Mouse (Mus musculus): ENCODE data around the gene Tom1l2. TPM values are rescaled to one million over a fixed set of nuclear protein-coding genes. Genes with fewer than 3 reads are reported as not detected.

Tom1l2 gene
- polyA plus RNA-seq, 1 experiment from 2014 or later = 6.8 TPM

- no peak for ATAC-seq (ENCODE audit: low read depth)
These were observed 97.5 kb downstream of the Tom1l2 start for GRCm38 (mm10) chr11:60255181-60255580.

GRCm38 (mm10) chr11:60254308-60254707 lies 98.4 kb downstream of the Tom1l2 start:
- no peaks in the 10 kb centered on the region for H3K36me3 ChIP-seq (ENCODE audit: control insufficient read depth, insufficient read depth)
- no peaks in the 10 kb centered on the region for H3K27me3 ChIP-seq (ENCODE audit: control insufficient read depth, insufficient read depth, low read depth, low read length)
- H3K4me3 ChIP-seq (ENCODE audit: low read depth, low read length) = no peak overlapping the region
- no peak overlapping the region for H3K4me2 ChIP-seq (ENCODE audit: low read depth, low read length)
- 71% methylated on average over 5 of the region's 5 CpGs for WGBS (ENCODE audit: insufficient replicate concordance)
- ATAC-seq (ENCODE audit: low read depth) = no peak
- H3K27ac ChIP-seq (ENCODE audit: low read length) = no peak overlapping the region
- H3K4me1 ChIP-seq (ENCODE audit: control insufficient read depth, low read depth, low read length) = no peaks in the 10 kb centered on the region
- no peak overlapping the region for H3K9ac ChIP-seq (ENCODE audit: low read depth, low read length)
- H3K9me3 ChIP-seq (replicated peaks; ENCODE audit: control insufficient read depth, low read length) = no peaks in the 10 kb centered on the region

More at GRCm38 (mm10) chr11:60255181-60255580, 97.5 kb downstream of the Tom1l2 start:
- H3K4me2 ChIP-seq (ENCODE audit: low read depth, low read length) = no peak overlapping the region
- no peak overlapping the region for H3K4me3 ChIP-seq (ENCODE audit: low read depth, low read length)
- H3K4me1 ChIP-seq (ENCODE audit: control insufficient read depth, low read depth, low read length) = no peaks in the 10 kb centered on the region
- H3K9me3 ChIP-seq (replicated peaks; ENCODE audit: control insufficient read depth, low read length) = no peaks in the 10 kb centered on the region
- WGBS (ENCODE audit: insufficient replicate concordance) = 68% methylated on average over 3 of the region's 3 CpGs
- H3K36me3 ChIP-seq (ENCODE audit: control insufficient read depth, insufficient read depth) = no peaks in the 10 kb centered on the region
- no peaks in the 10 kb centered on the region for H3K27me3 ChIP-seq (ENCODE audit: control insufficient read depth, insufficient read depth, low read depth, low read length)
- H3K9ac ChIP-seq (ENCODE audit: low read depth, low read length) = no peak overlapping the region
- H3K27ac ChIP-seq (ENCODE audit: low read length) = no peak overlapping the region

- H3K9ac ChIP-seq (ENCODE audit: low read depth, low read length) = no peak overlapping the region
- 88% methylated on average over 2 of the region's 2 CpGs for WGBS (ENCODE audit: insufficient replicate concordance)
- H3K27me3 ChIP-seq (ENCODE audit: control insufficient read depth, insufficient read depth, low read depth, low read length) = no peaks in the 10 kb centered on the region
- no peak overlapping the region for H3K4me3 ChIP-seq (ENCODE audit: low read depth, low read length)
- H3K4me2 ChIP-seq (ENCODE audit: low read depth, low read length) = no peak overlapping the region
- no peaks in the 10 kb centered on the region for H3K36me3 ChIP-seq (ENCODE audit: control insufficient read depth, insufficient read depth)
- H3K9me3 ChIP-seq (replicated peaks; ENCODE audit: control insufficient read depth, low read length) = no peaks in the 10 kb centered on the region
- no peak for ATAC-seq (ENCODE audit: low read depth)
- H3K4me1 ChIP-seq (ENCODE audit: control insufficient read depth, low read depth, low read length) = no peaks in the 10 kb centered on the region
- no peak overlapping the region for H3K27ac ChIP-seq (ENCODE audit: low read length)
These were observed 99.2 kb downstream of the Tom1l2 start for GRCm38 (mm10) chr11:60253546-60253945.

- H3K27ac ChIP-seq (ENCODE audit: low read length) = no peak overlapping the region
- WGBS (ENCODE audit: insufficient replicate concordance) = 44% methylated on average over 6 of the region's 6 CpGs
- no peak for ATAC-seq (ENCODE audit: low read depth)
These were observed 101.6 kb downstream of the Tom1l2 start for GRCm38 (mm10) chr11:60250971-60251643.

GRCm38 (mm10) chr11:60249885-60250284 lies 102.8 kb downstream of the Tom1l2 start:
- ATAC-seq (ENCODE audit: low read depth) = no peak
- no peaks in the 10 kb centered on the region for H3K27me3 ChIP-seq (ENCODE audit: control insufficient read depth, insufficient read depth, low read depth, low read length)

More at GRCm38 (mm10) chr11:60250971-60251643, 101.6 kb downstream of the Tom1l2 start:
- Histone ChIP-seq H3K36me3 (ENCODE audit: control insufficient read depth, insufficient read depth) (no peaks in the 10 kb centered on the region), H3K27me3 (ENCODE audit: control insufficient read depth, insufficient read depth, low read depth, low read length) (no peaks in the 10 kb centered on the region), H3K9me3 (replicated peaks; ENCODE audit: control insufficient read depth, low read length) (no peaks in the 10 kb centered on the region), H3K4me1 (ENCODE audit: control insufficient read depth, low read depth, low read length) (no peaks in the 10 kb centered on the region), H3K4me3 (ENCODE audit: low read depth, low read length) (no peak overlapping the region), H3K4me2 (ENCODE audit: low read depth, low read length) (no peak overlapping the region), H3K9ac (ENCODE audit: low read depth, low read length) (no peak overlapping the region)

GRCm38 (mm10) chr11:60248596-60249404 lies 103.9 kb downstream of the Tom1l2 start:
- Histone ChIP-seq H3K9ac (ENCODE audit: low read depth, low read length) (no peak overlapping the region), H3K4me2 (ENCODE audit: low read depth, low read length) (no peak overlapping the region), H3K4me1 (ENCODE audit: control insufficient read depth, low read depth, low read length) (no peaks in the 10 kb centered on the region), H3K27me3 (ENCODE audit: control insufficient read depth, insufficient read depth, low read depth, low read length) (no peaks in the 10 kb centered on the region), H3K36me3 (ENCODE audit: control insufficient read depth, insufficient read depth) (no peaks in the 10 kb centered on the region), H3K9me3 (replicated peaks; ENCODE audit: control insufficient read depth, low read length) (no peaks in the 10 kb centered on the region), H3K27ac (ENCODE audit: low read length) (no peak overlapping the region), H3K4me3 (ENCODE audit: low read depth, low read length) (no peak overlapping the region)
- 47% methylated on average over 13 of the region's 13 CpGs for WGBS (ENCODE audit: insufficient replicate concordance)
- ATAC-seq (ENCODE audit: low read depth) = no peak

More at GRCm38 (mm10) chr11:60249885-60250284, 102.8 kb downstream of the Tom1l2 start:
- Histone ChIP-seq H3K4me3 (ENCODE audit: low read depth, low read length) (no peak overlapping the region), H3K27ac (ENCODE audit: low read length) (no peak overlapping the region), H3K4me2 (ENCODE audit: low read depth, low read length) (no peak overlapping the region), H3K36me3 (ENCODE audit: control insufficient read depth, insufficient read depth) (no peaks in the 10 kb centered on the region), H3K9me3 (replicated peaks; ENCODE audit: control insufficient read depth, low read length) (no peaks in the 10 kb centered on the region), H3K4me1 (ENCODE audit: control insufficient read depth, low read depth, low read length) (no peaks in the 10 kb centered on the region), H3K9ac (ENCODE audit: low read depth, low read length) (no peak overlapping the region)
- 69% methylated on average over 2 of the region's 2 CpGs for WGBS (ENCODE audit: insufficient replicate concordance)

GRCm38 (mm10) chr11:60247753-60248550 lies 104.8 kb downstream of the Tom1l2 start:
- Histone ChIP-seq H3K9ac (ENCODE audit: low read depth, low read length) (no peak overlapping the region), H3K4me2 (ENCODE audit: low read depth, low read length) (no peak overlapping the region), H3K27me3 (ENCODE audit: control insufficient read depth, insufficient read depth, low read depth, low read length) (no peaks in the 10 kb centered on the region), H3K4me3 (ENCODE audit: low read depth, low read length) (no peak overlapping the region), H3K27ac (ENCODE audit: low read length) (no peak overlapping the region), H3K4me1 (ENCODE audit: control insufficient read depth, low read depth, low read length) (no peaks in the 10 kb centered on the region), H3K9me3 (replicated peaks; ENCODE audit: control insufficient read depth, low read length) (no peaks in the 10 kb centered on the region), H3K36me3 (ENCODE audit: control insufficient read depth, insufficient read depth) (no peaks in the 10 kb centered on the region)
- no peak for ATAC-seq (ENCODE audit: low read depth)
- WGBS (ENCODE audit: insufficient replicate concordance) = 45% methylated on average over 5 of the region's 5 CpGs

GRCm38 (mm10) chr11:60246077-60246476 lies 106.6 kb downstream of the Tom1l2 start:
- no peak for ATAC-seq (ENCODE audit: low read depth)
- H3K4me2 ChIP-seq (ENCODE audit: low read depth, low read length) = no peak overlapping the region
- no peaks in the 10 kb centered on the region for H3K9me3 ChIP-seq (replicated peaks; ENCODE audit: control insufficient read depth, low read length)
- H3K36me3 ChIP-seq (ENCODE audit: control insufficient read depth, insufficient read depth) = no peaks in the 10 kb centered on the region
- no peaks in the 10 kb centered on the region for H3K4me1 ChIP-seq (ENCODE audit: control insufficient read depth, low read depth, low read length)
- H3K27me3 ChIP-seq (ENCODE audit: control insufficient read depth, insufficient read depth, low read depth, low read length) = no peaks in the 10 kb centered on the region
- H3K9ac ChIP-seq (ENCODE audit: low read depth, low read length) = no peak overlapping the region
- no peak overlapping the region for H3K4me3 ChIP-seq (ENCODE audit: low read depth, low read length)
- H3K27ac ChIP-seq (ENCODE audit: low read length) = no peak overlapping the region
